Mouse (Mus musculus): ENCODE data around the gene Dhx40. TPM values are rescaled to one million over a fixed set of nuclear protein-coding genes. Genes with fewer than 3 reads are reported as not detected.
A peak's percentile ranks its signal among the peaks of the same experiment; 100 is the strongest.

Gene Dhx40
- polyA plus RNA-seq, 1 experiment from 2014 or later = 30.5 TPM

- no peaks in the 10 kb centered on the region for H3K27me3 ChIP-seq (replicated peaks; ENCODE audit: control insufficient read depth, insufficient read depth, low read length)
- peak; percentile 43; the same call in 1 of the 2 replicates for ATAC-seq
- H3K27ac ChIP-seq (ENCODE audit: low read length) = peak overlapping the region; percentile 45
- no peak overlapping the region for H3K4me2 ChIP-seq (ENCODE audit: low read length)
- no peak overlapping the region for H3K9ac ChIP-seq (replicated peaks; ENCODE audit: low read depth, low read length)
- no peaks in the 10 kb centered on the region for H3K36me3 ChIP-seq (ENCODE audit: control insufficient read depth, insufficient read depth)
- WGBS = 1% methylated on average over 3 of the region's 3 CpGs
- no peaks in the 10 kb centered on the region for H3K9me3 ChIP-seq (ENCODE audit: control insufficient read depth, low read length)
- H3K4me3 ChIP-seq (replicated peaks; ENCODE audit: low read length) = no peak overlapping the region
- peaks cover 15% of the 10 kb centered on the region for H3K4me1 ChIP-seq (replicated peaks; ENCODE audit: control insufficient read depth, insufficient read depth, low read length)
These were observed 33.1 kb upstream of the Dhx40 start for GRCm38 (mm10) chr11:86840511-86841154.

- Histone ChIP-seq H3K4me3 (replicated peaks; ENCODE audit: low read length) (no peak overlapping the region), H3K4me2 (ENCODE audit: low read length) (no peak overlapping the region), H3K9ac (replicated peaks; ENCODE audit: low read depth, low read length) (no peak overlapping the region), H3K4me1 (replicated peaks; ENCODE audit: control insufficient read depth, insufficient read depth, low read length) (peaks cover 15% of the 10 kb centered on the region), H3K27ac (ENCODE audit: low read length) (peak overlapping the region; percentile 62), H3K9me3 (ENCODE audit: control insufficient read depth, low read length) (no peaks in the 10 kb centered on the region), H3K27me3 (replicated peaks; ENCODE audit: control insufficient read depth, insufficient read depth, low read length) (no peaks in the 10 kb centered on the region), H3K36me3 (ENCODE audit: control insufficient read depth, insufficient read depth) (no peaks in the 10 kb centered on the region)
- WGBS = 28% methylated on average over 7 of the region's 7 CpGs
- ATAC-seq = peak; percentile 92
These were observed 32.3 kb upstream of the Dhx40 start for GRCm38 (mm10) chr11:86839716-86840447.

GRCm38 (mm10) chr11:86838792-86839191 is 31.2 kb upstream of the Dhx40 start:
- WGBS = 100% methylated on average over 1 of the region's 1 CpGs

GRCm38 (mm10) chr11:86836366-86836765 is 28.8 kb upstream of the Dhx40 start:
- no peaks in the 10 kb centered on the region for H3K27me3 ChIP-seq (replicated peaks; ENCODE audit: control insufficient read depth, insufficient read depth, low read length)
- H3K4me1 ChIP-seq (replicated peaks; ENCODE audit: control insufficient read depth, insufficient read depth, low read length) = peaks cover 15% of the 10 kb centered on the region
- no peak for ATAC-seq
- H3K9ac ChIP-seq (replicated peaks; ENCODE audit: low read depth, low read length) = no peak overlapping the region
- H3K9me3 ChIP-seq (ENCODE audit: control insufficient read depth, low read length) = no peaks in the 10 kb centered on the region
- no peaks in the 10 kb centered on the region for H3K36me3 ChIP-seq (ENCODE audit: control insufficient read depth, insufficient read depth)
- no peak overlapping the region for H3K4me2 ChIP-seq (ENCODE audit: low read length)
- H3K27ac ChIP-seq (ENCODE audit: low read length) = no peak overlapping the region
- 54% methylated on average over 2 of the region's 2 CpGs for WGBS
- no peak overlapping the region for H3K4me3 ChIP-seq (replicated peaks; ENCODE audit: low read length)

More at GRCm38 (mm10) chr11:86838792-86839191, 31.2 kb upstream of the Dhx40 start:
- no peak for ATAC-seq
- H3K36me3 ChIP-seq (ENCODE audit: control insufficient read depth, insufficient read depth) = no peaks in the 10 kb centered on the region
- H3K27me3 ChIP-seq (replicated peaks; ENCODE audit: control insufficient read depth, insufficient read depth, low read length) = no peaks in the 10 kb centered on the region
- H3K4me1 ChIP-seq (replicated peaks; ENCODE audit: control insufficient read depth, insufficient read depth, low read length) = peaks cover 15% of the 10 kb centered on the region
- H3K4me3 ChIP-seq (replicated peaks; ENCODE audit: low read length) = no peak overlapping the region
- no peak overlapping the region for H3K9ac ChIP-seq (replicated peaks; ENCODE audit: low read depth, low read length)
- no peak overlapping the region for H3K27ac ChIP-seq (ENCODE audit: low read length)
- H3K4me2 ChIP-seq (ENCODE audit: low read length) = no peak overlapping the region
- H3K9me3 ChIP-seq (ENCODE audit: control insufficient read depth, low read length) = no peaks in the 10 kb centered on the region

- Histone ChIP-seq H3K27me3 (replicated peaks; ENCODE audit: control insufficient read depth, insufficient read depth, low read length) (no peaks in the 10 kb centered on the region), H3K4me2 (ENCODE audit: low read length) (no peak overlapping the region), H3K4me3 (replicated peaks; ENCODE audit: low read length) (no peak overlapping the region), H3K9ac (replicated peaks; ENCODE audit: low read depth, low read length) (no peak overlapping the region), H3K36me3 (ENCODE audit: control insufficient read depth, insufficient read depth) (no peaks in the 10 kb centered on the region), H3K4me1 (replicated peaks; ENCODE audit: control insufficient read depth, insufficient read depth, low read length) (peaks cover 7% of the 10 kb centered on the region), H3K9me3 (ENCODE audit: control insufficient read depth, low read length) (no peaks in the 10 kb centered on the region), H3K27ac (ENCODE audit: low read length) (no peak overlapping the region)
- no peak for ATAC-seq
- WGBS = 54% methylated on average over 8 of the region's 8 CpGs
These were observed 27.2 kb upstream of the Dhx40 start for GRCm38 (mm10) chr11:86834628-86835338.

DNA sequence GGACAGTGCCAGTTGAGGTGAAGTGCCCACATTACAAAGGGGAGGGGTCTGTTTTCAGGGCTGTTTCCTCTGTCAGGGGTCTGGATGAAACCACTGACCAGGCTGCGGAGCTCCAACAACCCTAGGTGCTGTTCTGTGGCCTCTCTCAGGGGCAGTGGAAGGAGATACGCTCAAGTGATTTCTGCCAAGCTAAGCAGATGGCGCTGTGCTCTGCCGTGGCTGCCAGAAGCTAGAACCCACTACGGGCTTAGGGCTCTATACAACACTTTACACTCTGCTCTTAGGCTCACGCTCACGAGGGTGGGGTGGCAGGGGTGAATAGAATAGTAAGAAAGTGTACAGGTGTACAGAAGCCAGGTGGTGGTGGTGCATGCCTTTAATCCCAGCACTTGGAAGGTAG is 26.5 kb upstream of the Dhx40 start:
- no peaks in the 10 kb centered on the region for H3K27me3 ChIP-seq (replicated peaks; ENCODE audit: control insufficient read depth, insufficient read depth, low read length)
- no peak for ATAC-seq
- no peak overlapping the region for H3K27ac ChIP-seq (ENCODE audit: low read length)
- 80% methylated on average over 7 of the region's 7 CpGs for WGBS
- no peak overlapping the region for H3K9ac ChIP-seq (replicated peaks; ENCODE audit: low read depth, low read length)
- no peaks in the 10 kb centered on the region for H3K9me3 ChIP-seq (ENCODE audit: control insufficient read depth, low read length)
- H3K4me1 ChIP-seq (replicated peaks; ENCODE audit: control insufficient read depth, insufficient read depth, low read length) = no peaks in the 10 kb centered on the region
- no peak overlapping the region for H3K4me2 ChIP-seq (ENCODE audit: low read length)
- H3K36me3 ChIP-seq (ENCODE audit: control insufficient read depth, insufficient read depth) = no peaks in the 10 kb centered on the region
- H3K4me3 ChIP-seq (replicated peaks; ENCODE audit: low read length) = no peak overlapping the region

DNA sequence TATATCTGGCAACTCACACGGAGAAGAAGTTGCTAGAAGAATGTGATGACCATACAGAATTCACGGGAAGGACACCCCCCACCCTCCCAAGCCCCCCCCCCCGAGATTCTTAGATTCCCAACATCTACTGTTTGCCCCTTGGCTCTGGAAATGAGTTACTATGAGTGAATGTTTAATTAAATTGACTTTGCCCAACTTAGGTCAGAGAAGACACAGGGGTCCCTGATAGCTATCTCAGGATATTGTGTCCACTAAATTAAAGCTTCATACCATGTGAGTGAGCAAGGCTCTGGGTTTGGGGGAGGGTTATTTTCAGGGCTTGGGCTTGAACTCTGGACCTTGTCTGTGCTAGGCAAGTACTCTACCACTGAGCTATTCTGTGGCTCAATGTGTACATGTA is 25.6 kb upstream of the Dhx40 start:
- no peak for ATAC-seq
- H3K9me3 ChIP-seq (ENCODE audit: control insufficient read depth, low read length) = no peaks in the 10 kb centered on the region
- H3K4me3 ChIP-seq (replicated peaks; ENCODE audit: low read length) = no peak overlapping the region
- no peaks in the 10 kb centered on the region for H3K36me3 ChIP-seq (ENCODE audit: control insufficient read depth, insufficient read depth)
- H3K27ac ChIP-seq (ENCODE audit: low read length) = no peak overlapping the region
- H3K27me3 ChIP-seq (replicated peaks; ENCODE audit: control insufficient read depth, insufficient read depth, low read length) = no peaks in the 10 kb centered on the region
- no peaks in the 10 kb centered on the region for H3K4me1 ChIP-seq (replicated peaks; ENCODE audit: control insufficient read depth, insufficient read depth, low read length)
- no peak overlapping the region for H3K4me2 ChIP-seq (ENCODE audit: low read length)
- no peak overlapping the region for H3K9ac ChIP-seq (replicated peaks; ENCODE audit: low read depth, low read length)
- whole genome bisulfite sequencing = 61% methylated on average over 3 of the region's 3 CpGs

- Histone ChIP-seq H3K9ac (replicated peaks; ENCODE audit: low read depth, low read length) (no peak overlapping the region), H3K4me1 (replicated peaks; ENCODE audit: control insufficient read depth, insufficient read depth, low read length) (no peaks in the 10 kb centered on the region), H3K27me3 (replicated peaks; ENCODE audit: control insufficient read depth, insufficient read depth, low read length) (no peaks in the 10 kb centered on the region), H3K36me3 (ENCODE audit: control insufficient read depth, insufficient read depth) (no peaks in the 10 kb centered on the region), H3K4me3 (replicated peaks; ENCODE audit: low read length) (no peak overlapping the region), H3K27ac (ENCODE audit: low read length) (no peak overlapping the region), H3K9me3 (ENCODE audit: control insufficient read depth, low read length) (no peaks in the 10 kb centered on the region), H3K4me2 (ENCODE audit: low read length) (no peak overlapping the region)
- no peak for ATAC-seq
- WGBS = 65% methylated on average over 6 of the region's 6 CpGs
These were observed 20.9 kb upstream of the Dhx40 start for GRCm38 (mm10) chr11:86828396-86828795.

GRCm38 (mm10) chr11:86827476-86828245 is 20.1 kb upstream of the Dhx40 start:
- 87% methylated on average over 2 of the region's 2 CpGs for WGBS
- ATAC-seq = no peak
- no peak overlapping the region for H3K4me3 ChIP-seq (replicated peaks; ENCODE audit: low read length)

More at GRCm38 (mm10) chr11:86827476-86828245, 20.1 kb upstream of the Dhx40 start:
- H3K27me3 ChIP-seq (replicated peaks; ENCODE audit: control insufficient read depth, insufficient read depth, low read length) = no peaks in the 10 kb centered on the region
- no peaks in the 10 kb centered on the region for H3K9me3 ChIP-seq (ENCODE audit: control insufficient read depth, low read length)
- H3K9ac ChIP-seq (replicated peaks; ENCODE audit: low read depth, low read length) = no peak overlapping the region
- H3K27ac ChIP-seq (ENCODE audit: low read length) = no peak overlapping the region
- no peaks in the 10 kb centered on the region for H3K4me1 ChIP-seq (replicated peaks; ENCODE audit: control insufficient read depth, insufficient read depth, low read length)
- no peaks in the 10 kb centered on the region for H3K36me3 ChIP-seq (ENCODE audit: control insufficient read depth, insufficient read depth)
- H3K4me2 ChIP-seq (ENCODE audit: low read length) = no peak overlapping the region

Measured in forebrain, embryonic 16.5 days (tissue).